Mouse (Mus musculus) gastrocnemius, postnatal 4 days (tissue): Measurements from ENCODE around the gene Cit. TPM values are rescaled to one million over a fixed set of nuclear protein-coding genes. Genes with fewer than 3 reads are reported as not detected.
A peak's percentile ranks its signal among the peaks of the same experiment; 100 is the strongest.

ENCODE experiments used
- DNase-seq, 2 experiments: peaks; one replicate each; pipeline ENCODE4 v3.0.0; 2021 to 2022; ENCODE audit warnings: low spot score in 2 of 2, mixed read lengths in 2 of 2
- total RNA-seq, 2 experiments: library from RNA; stranded (reverse); gene quantifications; 2 replicates each; pipeline ENCODE4 v1.2.3; 2021

Gene Cit
- total RNA-seq, 2 experiments from 2014 or later: 12.7 to 15.6 TPM

GRCm38 (mm10) chr5:115909106-115909505 lies 64.0 kb downstream of the Cit start:
- DNase-seq: peak in 1 of 2 experiments; percentile 68

DNA sequence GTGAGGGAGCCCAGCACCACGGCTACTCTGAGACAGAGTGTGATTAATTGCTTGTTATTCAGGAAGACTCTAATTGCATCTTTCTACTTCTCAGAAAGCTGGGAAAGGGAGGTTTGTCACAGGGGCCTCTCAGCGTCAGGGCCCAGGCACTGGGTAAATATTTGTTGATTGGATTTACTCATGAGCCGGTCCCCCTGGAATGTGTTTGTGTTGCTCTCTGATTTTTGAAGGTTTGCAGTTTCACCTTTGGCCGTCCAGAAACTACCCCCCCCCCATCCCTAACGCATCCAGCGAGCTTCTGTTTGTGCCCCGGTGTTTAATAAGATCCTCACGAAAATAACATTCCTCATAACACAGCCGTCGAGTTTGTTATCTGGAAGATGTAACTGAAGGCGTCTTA lies 65.4 kb downstream of the Cit start:
- no peak for DNase-seq

DNA sequence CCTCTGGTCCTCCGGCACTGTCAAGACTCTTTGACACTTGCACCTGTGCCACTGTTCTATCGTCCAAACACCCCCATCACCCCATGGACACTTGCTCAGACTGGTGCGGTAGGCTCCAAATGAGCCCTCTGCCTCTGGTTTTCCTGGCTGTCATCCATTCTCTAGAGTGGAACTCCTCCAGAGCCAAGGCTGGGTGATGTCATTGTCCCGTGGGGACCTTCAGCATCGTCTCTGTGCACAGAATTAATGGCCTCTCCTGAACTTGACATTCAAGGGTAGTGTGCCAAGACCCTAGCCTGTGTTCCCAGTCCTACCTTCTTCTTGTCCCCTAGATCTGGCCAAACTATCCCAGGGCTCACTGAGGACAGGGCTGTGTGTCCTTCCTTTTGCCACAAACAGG lies 70.4 kb downstream of the Cit start:
- DNase-seq: no peak

- no peak for DNase-seq
These were observed 72.9 kb downstream of the Cit start for GRCm38 (mm10) chr5:115917960-115918359.

DNA sequence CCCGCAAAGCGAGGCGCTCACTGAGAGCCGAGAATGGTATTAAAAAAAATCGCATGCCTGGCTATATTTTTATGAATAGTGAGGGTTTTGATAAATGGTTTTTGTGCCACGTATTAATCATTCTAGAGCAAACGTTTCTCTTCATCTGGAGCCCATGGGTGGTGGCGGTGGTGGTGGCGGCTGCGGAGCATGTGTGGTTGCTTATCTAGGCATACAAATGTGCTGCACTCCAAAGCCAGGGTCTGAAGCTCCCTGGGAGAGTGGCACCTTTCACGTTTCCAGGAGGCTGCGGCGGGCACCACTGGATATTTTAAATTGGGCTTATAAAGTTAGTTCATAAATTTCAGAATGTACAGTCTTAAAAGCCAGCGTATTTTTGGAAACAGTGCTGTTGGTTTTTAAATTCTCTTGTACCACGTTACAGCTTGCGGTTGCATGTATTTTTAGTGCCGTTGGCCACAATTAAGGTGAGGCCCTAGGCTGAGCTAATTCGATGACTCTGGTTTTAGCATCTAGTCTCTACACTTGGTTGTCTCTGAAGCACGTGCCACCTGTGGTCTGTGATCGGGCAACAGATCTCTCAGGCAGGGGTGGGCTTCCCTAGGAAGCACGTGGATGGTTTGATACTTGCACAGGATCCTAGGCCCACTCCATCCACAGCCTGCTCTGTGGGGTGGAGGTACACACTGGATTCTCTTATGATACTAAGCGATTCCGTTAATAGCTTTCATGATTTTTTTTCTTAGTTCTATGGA lies 73.7 kb downstream of the Cit start:
- no peak for DNase-seq

GRCm38 (mm10) chr5:115921990-115922389 lies 76.9 kb downstream of the Cit start:
- no peak for DNase-seq

GRCm38 (mm10) chr5:115924946-115925345 lies 79.9 kb downstream of the Cit start:
- DNase-seq: no peak

DNA sequence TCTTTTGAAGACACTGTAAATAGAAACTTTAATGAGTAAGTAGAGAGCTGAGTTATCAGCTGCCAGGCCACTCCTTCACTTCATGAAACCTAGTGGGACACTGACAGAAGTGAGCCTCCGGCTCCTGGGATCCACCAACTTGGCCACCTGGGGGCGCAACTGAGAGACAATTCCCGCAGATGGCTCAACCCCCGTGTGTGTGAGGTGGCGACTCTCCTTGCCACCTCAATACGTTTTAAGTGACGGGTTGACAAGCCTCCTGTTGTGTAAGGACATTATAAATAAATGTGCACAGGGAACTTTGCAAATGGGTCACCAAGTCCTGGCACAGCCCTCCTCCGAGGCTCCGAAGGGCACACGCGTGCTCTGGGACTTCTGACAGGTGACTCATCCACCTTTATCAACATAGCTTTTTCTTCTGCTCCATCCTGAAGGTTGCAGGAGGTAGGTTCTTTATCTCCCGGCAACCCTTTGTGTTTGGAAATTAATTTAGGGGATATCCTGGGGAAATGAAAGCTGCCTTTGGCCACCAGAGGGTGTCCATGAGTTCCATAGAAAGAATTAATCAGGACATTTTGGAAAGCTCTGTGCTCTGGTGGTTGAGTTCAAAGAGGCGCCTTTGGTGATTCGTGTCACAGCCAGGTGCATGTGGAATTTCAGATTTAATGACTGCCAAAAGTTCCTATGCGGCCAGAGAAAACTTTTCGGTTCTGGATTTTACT lies 83.9 kb downstream of the Cit start:
- DNase-seq: no peak

GRCm38 (mm10) chr5:115932325-115932724 lies 87.2 kb downstream of the Cit start:
- no peak for DNase-seq

DNA sequence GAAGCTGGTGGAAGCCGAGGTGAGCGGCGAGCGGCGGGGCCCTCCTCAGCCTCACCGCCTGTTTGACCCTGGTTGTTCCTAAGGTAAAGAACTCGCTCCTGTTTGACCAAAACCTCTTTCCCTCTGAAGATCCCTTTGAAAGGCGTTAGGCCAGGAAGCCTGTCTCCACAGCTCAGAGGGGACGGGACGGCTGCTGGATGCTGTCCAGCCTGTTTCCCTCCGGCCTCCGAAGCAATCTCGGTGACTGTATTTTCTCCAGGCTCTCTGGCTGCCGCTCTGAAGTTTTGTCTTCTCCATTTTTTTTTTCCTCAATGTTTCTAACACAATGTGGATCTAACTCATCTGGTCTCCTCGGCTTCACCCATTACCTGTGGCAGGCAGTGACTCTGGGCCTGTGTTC lies 91.8 kb downstream of the Cit start:
- DNase-seq: no peak

- no peak for DNase-seq
These were observed 92.5 kb downstream of the Cit start for GRCm38 (mm10) chr5:115937566-115937965.

- no peak for DNase-seq
These were observed 93.9 kb downstream of the Cit start for GRCm38 (mm10) chr5:115938999-115939398.

DNA sequence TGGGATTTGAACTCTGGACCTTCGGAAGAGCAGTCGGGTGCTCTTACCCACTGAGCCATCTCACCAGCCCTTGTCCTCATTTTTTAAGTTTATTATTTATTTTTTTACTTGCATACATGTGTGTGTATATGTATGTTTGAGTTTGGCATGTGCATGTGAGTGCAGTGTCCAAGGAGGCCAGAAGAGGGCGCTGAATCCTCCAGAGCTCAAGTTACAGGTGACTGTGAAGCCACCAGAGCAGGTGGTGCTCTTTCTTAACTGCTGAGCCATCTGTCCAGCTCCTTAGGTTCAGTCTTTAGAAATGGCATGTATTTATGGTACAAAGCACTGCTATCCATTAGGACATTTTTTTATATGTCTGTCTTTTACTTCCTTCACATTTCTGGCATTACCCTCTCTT lies 97.3 kb downstream of the Cit start:
- no peak for DNase-seq

GRCm38 (mm10) chr5:115944791-115945490 lies 99.9 kb downstream of the Cit start:
- DNase-seq: no peak

DNA sequence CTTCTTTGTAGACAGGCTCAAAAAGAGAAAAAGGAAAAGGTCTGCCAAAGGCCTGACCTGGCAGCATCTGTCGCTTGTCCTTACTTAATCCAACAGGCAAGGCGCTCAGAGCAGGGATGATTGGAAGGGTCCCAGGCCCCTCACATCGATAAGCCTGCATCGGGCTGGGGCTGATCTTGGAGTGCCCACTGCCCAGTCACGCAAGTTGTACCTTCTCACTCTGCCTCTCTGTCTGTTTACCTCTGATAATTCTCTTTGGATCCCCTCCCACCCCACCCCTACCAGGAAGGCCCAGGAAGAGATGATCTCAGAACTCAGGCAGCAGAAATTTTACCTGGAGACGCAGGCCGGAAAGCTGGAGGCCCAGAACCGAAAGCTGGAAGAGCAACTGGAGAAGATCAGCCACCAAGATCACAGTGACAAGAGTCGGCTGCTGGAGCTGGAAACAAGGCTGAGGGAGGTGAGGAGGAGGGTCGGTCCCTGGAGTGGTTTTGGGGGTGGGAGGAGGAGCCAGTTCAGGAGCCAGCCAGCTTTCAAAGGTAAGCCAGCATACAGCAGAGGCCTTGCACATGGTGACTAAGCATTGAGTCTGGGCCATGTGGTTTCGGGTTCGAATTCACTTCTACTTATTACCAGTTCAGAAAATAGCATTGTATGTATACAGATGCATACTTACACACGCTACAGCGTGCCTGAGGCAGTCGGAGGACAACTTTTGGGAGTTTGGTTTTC lies 102.7 kb downstream of the Cit start:
- DNase-seq: no peak

- no peak for DNase-seq
These were observed 105.9 kb downstream of the Cit start for GRCm38 (mm10) chr5:115950936-115951335.

DNA sequence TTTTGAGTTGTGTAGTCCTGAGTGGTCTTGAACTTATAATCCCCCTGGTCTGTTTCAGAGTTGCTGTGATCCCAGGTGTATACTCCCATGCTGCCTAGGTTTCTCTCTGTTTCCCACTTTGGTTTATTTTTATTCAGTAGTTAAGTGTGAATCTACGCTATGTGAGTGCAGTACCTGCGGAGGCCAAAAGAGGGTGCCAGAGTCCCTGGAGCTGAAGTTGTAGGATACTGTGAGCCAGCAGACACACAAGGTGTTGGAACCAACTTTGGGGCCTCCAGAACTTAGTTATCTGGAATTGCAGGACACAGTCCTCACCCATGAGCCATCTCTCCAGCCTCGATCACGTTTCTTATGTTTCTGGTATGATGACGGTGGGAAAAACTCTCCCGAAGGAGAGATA lies 108.1 kb downstream of the Cit start:
- DNase-seq: no peak

- DNase-seq: no peak
These were observed 109.0 kb downstream of the Cit start for GRCm38 (mm10) chr5:115954084-115954483.

GRCm38 (mm10) chr5:115954549-115954948 lies 109.5 kb downstream of the Cit start:
- DNase-seq: no peak

- DNase-seq: no peak
These were observed 110.1 kb downstream of the Cit start for GRCm38 (mm10) chr5:115955131-115955530.

- DNase-seq: no peak
These were observed 111.0 kb downstream of the Cit start for GRCm38 (mm10) chr5:115956048-115956447.
